Mouse (Mus musculus): Measurements from ENCODE around the gene Zbtb5.
"Not testable (repeated sequence)": the region's sequence is repeated elsewhere in the genome, so short reads cannot be mapped to it uniquely, and the experiment has no call there.

The Zbtb5 gene

GRCm38 (mm10) chr4:45012105-45012975 is at the start of gene Zbtb5:
Gene Zbtb5 (minus strand): TSS chr4:45012412.
- DNase-seq (ENCODE audit: low spot score in 2 of 2) = peak; percentile 99 to 100

- DNase-seq (ENCODE audit: low spot score in 2 of 2) = peak in 1 of 2 experiments; percentile 6
Measured at GRCm38 (mm10) chr4:45055451-45055850, 43.2 kb upstream of the Zbtb5 start.

- peak in 1 of 2 experiments; percentile 8 for DNase-seq (ENCODE audit: low spot score in 2 of 2)
Measured at GRCm38 (mm10) chr4:45054862-45055261, 42.6 kb upstream of the Zbtb5 start.

- DNase-seq (ENCODE audit: low spot score in 2 of 2) = peak; percentile 19 to 55
Measured at GRCm38 (mm10) chr4:45047956-45048355, 35.7 kb upstream of the Zbtb5 start.

DNA sequence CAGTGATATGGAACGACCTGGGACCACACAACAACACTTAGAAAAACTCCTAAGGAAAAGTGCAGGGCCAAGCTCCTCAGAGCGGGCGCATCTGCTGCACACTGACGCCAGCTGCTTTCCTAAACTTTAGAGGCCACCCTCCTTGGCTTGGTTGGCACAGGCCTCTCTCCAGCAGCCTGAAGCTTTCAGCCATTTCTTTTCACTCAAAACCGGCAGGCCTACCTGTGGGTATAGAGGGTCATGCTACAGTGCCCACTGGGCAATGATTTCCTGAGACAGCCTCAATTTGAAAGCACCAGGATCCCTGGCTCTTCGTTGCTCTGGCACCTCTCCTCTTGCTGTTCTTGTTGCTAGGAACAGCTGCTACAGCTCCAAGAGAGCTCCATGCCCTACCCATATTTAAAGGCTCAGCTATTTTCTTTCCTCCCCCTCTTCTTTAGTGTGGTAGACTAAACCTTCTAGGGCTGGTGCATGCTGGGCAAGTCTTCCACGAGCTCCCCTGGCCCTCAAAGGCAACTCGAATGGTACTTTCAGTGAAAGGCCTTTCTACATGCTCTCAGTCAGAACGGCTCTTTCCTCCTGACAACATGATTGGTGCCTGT is 35.2 kb upstream of the Zbtb5 start:
- DNase-seq (ENCODE audit: low spot score in 2 of 2) = peak in 1 of 2 experiments; percentile 10

GRCm38 (mm10) chr4:45046679-45047078 is 34.5 kb upstream of the Zbtb5 start:
- DNase-seq (ENCODE audit: low spot score in 2 of 2) = no peak

DNA sequence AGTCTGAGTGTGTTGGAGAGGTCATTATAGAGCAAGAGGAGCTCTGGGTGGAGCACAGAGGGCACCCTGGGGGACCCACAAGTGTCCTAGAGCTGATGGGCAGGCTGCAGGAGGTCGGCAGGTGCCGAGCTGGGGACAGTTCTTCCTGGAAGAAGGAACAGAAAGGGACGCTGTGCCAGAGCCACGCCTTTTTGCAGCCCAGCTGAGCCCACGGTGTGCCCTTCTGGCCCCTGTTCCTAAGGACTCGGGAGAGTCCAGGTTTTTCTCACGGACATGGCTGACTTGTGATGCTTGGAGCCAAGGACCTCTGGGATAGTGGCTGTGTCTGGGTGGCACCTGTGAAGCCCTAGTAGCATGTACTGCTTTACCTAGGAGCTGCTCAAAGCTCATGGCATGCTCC is 28.6 kb upstream of the Zbtb5 start:
- no peak for DNase-seq (ENCODE audit: low spot score in 2 of 2)

GRCm38 (mm10) chr4:45039546-45039945 is 27.3 kb upstream of the Zbtb5 start:
- not testable (repeated sequence) for DNase-seq (ENCODE audit: low spot score in 2 of 2)

GRCm38 (mm10) chr4:45038879-45039278 is 26.7 kb upstream of the Zbtb5 start:
- DNase-seq (ENCODE audit: low spot score in 2 of 2) = not testable (repeated sequence)

- no peak for DNase-seq (ENCODE audit: low spot score in 2 of 2)
Measured at GRCm38 (mm10) chr4:45037455-45038410, 25.5 kb upstream of the Zbtb5 start.

- no peak for DNase-seq (ENCODE audit: low spot score in 2 of 2)
Measured at GRCm38 (mm10) chr4:45036571-45036970, 24.4 kb upstream of the Zbtb5 start.

GRCm38 (mm10) chr4:45036048-45036447 is 23.8 kb upstream of the Zbtb5 start:
- DNase-seq (ENCODE audit: low spot score in 2 of 2) = no peak

DNA sequence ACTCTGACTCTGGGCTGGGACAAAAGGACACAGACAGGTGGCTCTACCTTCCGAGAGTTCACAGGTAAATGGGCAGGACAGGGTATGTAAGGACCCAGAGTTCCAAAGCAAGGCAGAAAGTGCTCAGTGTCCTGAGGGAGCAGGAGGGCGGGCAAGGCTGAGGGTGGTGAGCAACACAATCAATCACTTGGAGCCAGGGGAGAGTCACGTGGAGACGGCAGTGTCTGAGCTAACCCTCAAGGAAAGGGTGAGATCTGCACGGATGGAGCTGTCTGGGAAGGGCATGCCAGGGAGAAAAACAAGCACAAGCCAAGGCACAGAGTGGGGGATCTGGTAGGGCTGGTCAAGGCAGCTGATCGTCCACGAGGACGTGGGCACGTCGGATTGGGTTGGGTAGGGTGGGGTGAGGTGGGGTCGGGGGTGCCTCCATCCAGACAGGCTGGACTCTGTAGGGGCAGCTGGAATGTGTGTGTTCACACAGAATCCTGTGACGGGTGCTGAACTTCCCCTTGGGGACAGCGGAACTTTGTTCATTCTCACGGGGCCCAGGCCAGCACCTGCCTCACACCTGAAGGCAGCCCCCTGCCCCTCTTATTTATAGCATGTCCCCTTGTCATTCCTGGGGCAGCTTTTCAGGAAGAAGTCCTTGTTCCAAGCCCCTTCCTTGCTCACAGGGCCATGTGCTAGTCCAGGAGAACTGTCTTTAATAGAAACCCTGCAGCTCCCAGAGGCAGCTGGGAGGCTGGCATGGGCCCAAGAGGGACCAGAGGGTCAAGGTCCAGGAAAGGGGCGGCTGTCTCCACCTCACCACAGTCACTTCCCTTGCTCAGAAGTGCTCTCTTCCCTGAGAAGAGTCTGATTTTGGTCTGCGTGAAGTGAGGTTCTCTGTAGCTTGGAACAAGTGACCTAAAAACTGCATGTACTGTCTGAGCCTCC is 22.7 kb upstream of the Zbtb5 start:
- DNase-seq (ENCODE audit: low spot score in 2 of 2) = no peak

DNA sequence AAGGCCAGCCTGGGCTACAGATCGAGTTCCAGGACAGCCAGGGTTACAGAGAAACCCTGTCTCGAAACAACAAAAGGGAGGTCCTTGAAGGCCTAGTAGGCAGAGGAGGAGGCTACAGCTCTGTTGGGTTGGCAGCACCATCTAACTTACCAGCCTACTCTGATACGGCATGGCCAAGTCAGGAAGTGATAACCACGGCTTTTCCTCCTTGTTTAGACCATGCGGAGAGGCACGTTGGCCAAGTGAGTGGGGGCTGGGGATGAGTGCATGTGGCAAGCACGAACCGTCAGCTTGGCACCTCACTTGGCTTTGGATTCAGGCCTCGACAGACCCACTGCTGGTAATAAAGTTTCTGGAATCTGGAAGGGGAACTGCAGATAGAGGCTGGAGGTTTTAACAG is 20.4 kb upstream of the Zbtb5 start:
- DNase-seq (ENCODE audit: low spot score in 2 of 2) = no peak

- DNase-seq (ENCODE audit: low spot score in 2 of 2) = no peak
Measured at GRCm38 (mm10) chr4:45026459-45026858, 14.2 kb upstream of the Zbtb5 start.

DNA sequence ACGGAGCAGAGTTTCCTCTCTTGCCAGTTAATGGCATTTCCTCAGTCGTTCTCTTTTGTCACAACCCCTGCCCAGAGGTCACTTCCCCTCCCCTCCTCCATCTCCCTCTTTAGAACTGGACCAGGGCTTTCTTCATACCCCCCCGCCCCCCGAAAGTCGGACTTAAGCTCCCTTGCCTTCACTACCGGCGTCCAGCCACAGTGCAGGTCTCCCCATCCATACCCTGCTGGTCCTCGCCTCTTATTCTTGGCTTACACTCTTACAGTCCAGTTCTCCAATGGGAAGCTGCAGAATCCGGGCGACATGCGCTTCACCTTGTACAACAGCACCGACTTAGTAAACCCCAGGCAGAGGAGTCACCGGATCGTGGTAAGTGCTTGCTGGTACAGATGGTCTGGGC is 6.8 kb upstream of the Zbtb5 start:
- DNase-seq (ENCODE audit: low spot score in 2 of 2) = no peak

- DNase-seq (ENCODE audit: low spot score in 2 of 2) = peak; percentile 83
Measured at GRCm38 (mm10) chr4:45018452-45018980, 6.3 kb upstream of the Zbtb5 start, which contains the start of gene Polr1e. Gene Polr1e (plus strand): TSS chr4:45018583.

DNA sequence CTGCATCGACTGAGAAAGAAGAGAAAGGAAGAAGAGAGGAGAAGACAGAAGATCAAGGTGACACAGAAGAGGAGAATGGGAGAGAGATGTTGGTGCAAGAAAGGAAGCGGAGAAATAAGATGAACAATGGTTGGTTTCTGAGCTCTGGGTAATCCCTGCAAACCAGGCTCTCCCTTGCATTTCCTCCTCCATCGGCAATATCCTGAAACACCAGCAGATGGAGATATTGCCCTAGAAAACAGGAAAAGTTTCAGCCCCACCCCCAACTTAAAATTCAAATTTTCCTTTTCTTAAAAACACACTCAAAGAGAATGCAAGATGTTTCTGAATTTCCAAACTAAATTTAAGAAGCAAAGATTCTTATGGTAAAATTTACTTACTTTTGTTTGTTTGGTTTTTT is 3.4 kb upstream of the Zbtb5 start:
- peak; percentile 57 to 81 for DNase-seq (ENCODE audit: low spot score in 2 of 2)

- no peak for DNase-seq (ENCODE audit: low spot score in 2 of 2)
Measured at GRCm38 (mm10) chr4:45013537-45013936, 1.3 kb upstream of the Zbtb5 start.

DNA sequence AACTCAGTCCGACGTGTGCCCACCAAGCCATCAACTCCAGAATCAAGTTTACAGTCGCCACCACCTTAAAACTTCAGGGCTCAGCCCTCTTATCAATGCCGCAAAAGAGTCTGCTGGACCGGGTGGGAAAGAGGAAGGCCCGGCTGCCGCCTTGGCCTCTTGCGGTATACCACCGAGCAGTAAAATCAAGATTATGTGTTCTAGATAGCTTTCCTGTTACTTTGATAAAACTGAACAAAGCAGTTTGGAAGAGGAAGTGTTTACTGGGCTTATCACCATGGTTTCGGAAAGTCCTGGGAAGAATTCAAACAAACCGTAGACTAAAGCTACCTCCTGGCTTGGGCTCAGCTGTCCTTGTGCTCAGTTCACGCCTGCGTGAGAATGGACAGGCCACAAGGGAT is 819 bp upstream of the Zbtb5 start:
- no peak for DNase-seq (ENCODE audit: low spot score in 2 of 2)

Measured in frontal cortex, postnatal 36 days (tissue).